Mouse (Mus musculus) limb, embryonic 14.5 days (tissue): Measurements from ENCODE around the gene Ube2ql1. TPM values are rescaled to one million over a fixed set of nuclear protein-coding genes. Genes with fewer than 3 reads are reported as not detected.

Experiments used
- ATAC-seq: fragments of 200-750 bp; cut with Nextera tagmentation; 2 replicates; pipeline ENCODE4 v1.8.0; 2017; ENCODE audit warnings: low read depth, moderate number of reproducible peaks, moderate TSS enrichment; ENCODE audit not compliant: low FRiP score
- DNase-seq: peaks from one replicate; pipeline ENCODE4 v3.0.0-alpha.2; 2015; ENCODE audit warnings: low spot score
- H3K27ac ChIP-seq: fragments of 300-500 bp; sonication (generic); replicated peaks from 2 replicates; pipeline ENCODE4 v1.5.1; 2014; ENCODE audit warnings: low read depth, mild to moderate bottlenecking, low read length, moderate library complexity, mixed read lengths
- H3K27me3 ChIP-seq: fragments of 300-500 bp; sonication (generic); 2 replicates; pipeline ENCODE4 v1.6.1; 2014; ENCODE audit warnings: low read length, mixed read lengths; ENCODE audit not compliant: control insufficient read depth, insufficient read depth
- H3K36me3 ChIP-seq: fragments of 300-500 bp; sonication (generic); 2 replicates; pipeline ENCODE4 v1.6.1; 2014; ENCODE audit warnings: mild to moderate bottlenecking, low read length, moderate library complexity, mixed read lengths; ENCODE audit not compliant: control insufficient read depth, insufficient read depth
- H3K4me1 ChIP-seq: fragments of 300-500 bp; sonication (generic); 2 replicates; pipeline ENCODE4 v1.6.1; 2014; ENCODE audit warnings: antibody characterized with exemption, low read length, mixed read lengths; ENCODE audit not compliant: control insufficient read depth, insufficient read depth
- H3K4me2 ChIP-seq: fragments of 300-500 bp; sonication (generic); replicated peaks from 2 replicates; pipeline ENCODE4 v1.6.1; 2014; ENCODE audit warnings: low read depth, mild to moderate bottlenecking, low read length, moderate library complexity; ENCODE audit not compliant: severe bottlenecking
- H3K4me3 ChIP-seq: fragments of 300-500 bp; sonication (generic); replicated peaks from 2 replicates; pipeline ENCODE4 v1.5.1; 2014; ENCODE audit warnings: low read length
- H3K9ac ChIP-seq: fragments of 300-500 bp; sonication (generic); 2 replicates; pipeline ENCODE4 v1.6.1; 2014; ENCODE audit warnings: mild to moderate bottlenecking, low read depth, low read length, moderate library complexity; ENCODE audit not compliant: severe bottlenecking
- H3K9me3 ChIP-seq: fragments of 300-500 bp; sonication (generic); 2 replicates; pipeline ENCODE4 v1.6.1; 2016; ENCODE audit warnings: low read length; ENCODE audit not compliant: control insufficient read depth
- POLR2A ChIP-seq: fragments of 200-500 bp; IDR thresholded peaks from 2 replicates; pipeline ENCODE4 v1.8.0; 2012; ENCODE audit warnings: inconsistent platforms, mild to moderate bottlenecking, moderate library complexity, borderline replicate concordance; ENCODE audit not compliant: insufficient read depth, insufficient read length; ENCODE audit errors: extremely low read depth
- WGBS: fragments of 180-500 bp; shearing (Covaris S2); extraction: QIAGEN DNeasy Blood & Tissue Kit; methylation state at CpG from one replicate; pipeline ENCODE4 v1.1.7; 2014; 5-methylcytosine and 5-hydroxymethylcytosine counted together
- polyA plus RNA-seq, 2 experiments: library from polyadenylated mRNA; depleted of rRNA in 1 of 2; stranded (reverse) in 1 of 2; unstranded in 1 of 2; fragments of >200 nt; fragmentation: Nextera tagmentation in 1 of 2; extraction: Ambion mirVana in 1 of 2; gene quantifications; 2 replicates each; pipeline versions ENCODE4 v1.2.1 to v1.2.3; 2012 to 2014

The Ube2ql1 gene
- polyA plus RNA-seq, 2 experiments = 4.0 to 13.9 TPM

DNA sequence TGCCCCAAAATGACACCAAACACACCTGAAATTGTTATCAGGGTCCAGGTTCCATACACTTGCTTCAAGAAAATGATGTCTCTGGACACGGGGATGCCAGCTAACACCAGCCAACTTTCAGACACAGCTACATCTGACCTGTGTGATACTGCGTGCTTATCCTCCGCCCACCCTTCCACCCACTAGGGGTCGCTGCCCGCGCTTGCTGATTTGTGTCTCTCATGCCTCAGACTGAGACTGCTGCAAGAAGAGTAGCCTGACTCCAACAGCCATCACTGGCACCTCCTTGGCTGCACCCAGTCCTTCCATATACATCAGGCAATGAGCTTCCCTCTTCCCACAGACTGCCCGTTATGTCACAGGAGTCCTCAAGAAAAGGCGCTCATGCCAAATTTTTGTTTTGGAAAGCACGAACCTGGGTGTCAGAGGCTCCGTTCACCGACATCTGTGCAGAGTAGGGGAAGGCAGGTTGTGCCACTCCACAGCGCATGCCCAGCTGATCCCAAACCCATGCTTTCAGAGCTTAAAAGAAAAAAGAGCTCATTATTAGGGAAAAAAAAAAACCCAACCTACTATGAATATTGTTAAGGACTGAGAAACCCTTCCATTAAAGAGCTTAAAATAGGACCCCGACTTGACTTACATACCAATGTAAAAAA, 43.2 kb downstream of the Ube2ql1 start:
- H3K27ac ChIP-seq = no peak overlapping the region
- no peak for TF ChIP-seq POLR2A
- ATAC-seq (no peak), DNase-seq (peak; percentile 20)
- 36% methylated on average over 13 of the region's 13 CpGs for WGBS
- H3K4me2 ChIP-seq = no peak overlapping the region
- no peaks in the 10 kb centered on the region for H3K36me3 ChIP-seq
- no peaks in the 10 kb centered on the region for H3K9me3 ChIP-seq
- H3K4me1 ChIP-seq = no peaks in the 10 kb centered on the region
- H3K9ac ChIP-seq = no peak overlapping the region
- H3K27me3 ChIP-seq = no peaks in the 10 kb centered on the region
- H3K4me3 ChIP-seq = no peak overlapping the region

DNA sequence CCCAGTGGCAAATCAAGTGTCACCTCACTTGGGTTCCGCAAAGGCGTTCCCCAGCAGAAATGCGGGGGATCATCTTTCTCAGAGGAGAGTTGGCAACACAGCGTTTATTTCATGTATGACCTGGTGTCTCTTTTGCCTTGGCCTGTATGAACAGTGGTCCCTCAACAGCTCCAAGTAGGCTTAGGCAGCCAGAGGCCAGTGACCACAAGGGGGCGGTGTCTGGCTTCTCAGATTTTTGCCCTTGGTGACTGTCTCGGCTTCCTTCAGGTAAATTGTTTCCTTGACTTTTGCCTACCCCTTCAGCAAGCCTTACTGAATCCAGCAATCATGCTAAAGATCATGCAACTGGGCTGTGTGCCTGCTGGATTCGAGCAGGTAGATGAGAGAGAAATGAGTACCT, 48.6 kb downstream of the Ube2ql1 start:
- Histone ChIP-seq H3K36me3 (no peaks in the 10 kb centered on the region), H3K27ac (no peak overlapping the region), H3K4me2 (no peak overlapping the region), H3K9ac (no peak overlapping the region), H3K4me3 (no peak overlapping the region), H3K27me3 (no peaks in the 10 kb centered on the region), H3K4me1 (no peaks in the 10 kb centered on the region), H3K9me3 (no peaks in the 10 kb centered on the region)
- ATAC-seq (no peak), DNase-seq (no peak)
- 32% methylated on average over 7 of the region's 7 CpGs for WGBS
- no peak for TF ChIP-seq POLR2A

DNA sequence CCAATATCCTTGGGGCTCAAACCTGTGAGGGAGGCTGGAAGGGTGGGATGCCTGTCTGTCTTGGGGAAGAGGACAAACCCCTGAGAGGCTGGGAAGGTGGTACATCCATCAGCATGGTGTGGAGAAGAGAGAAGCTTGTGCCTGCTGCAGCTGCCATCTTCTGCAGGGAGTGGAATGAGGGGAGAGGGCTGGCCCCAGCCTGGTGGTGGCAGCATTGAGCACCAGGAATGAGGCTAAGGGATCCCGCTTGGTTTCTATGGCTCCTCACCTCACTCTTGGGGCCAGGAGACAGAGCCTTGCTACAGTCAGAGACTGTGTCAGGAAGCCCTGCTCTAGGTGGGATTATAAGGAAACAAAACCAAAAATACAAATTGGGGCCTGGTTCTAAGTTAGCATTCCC, 52.7 kb downstream of the Ube2ql1 start:
- DNase-seq = no peak
- 56% methylated on average over 1 of the region's 1 CpGs for WGBS

DNA sequence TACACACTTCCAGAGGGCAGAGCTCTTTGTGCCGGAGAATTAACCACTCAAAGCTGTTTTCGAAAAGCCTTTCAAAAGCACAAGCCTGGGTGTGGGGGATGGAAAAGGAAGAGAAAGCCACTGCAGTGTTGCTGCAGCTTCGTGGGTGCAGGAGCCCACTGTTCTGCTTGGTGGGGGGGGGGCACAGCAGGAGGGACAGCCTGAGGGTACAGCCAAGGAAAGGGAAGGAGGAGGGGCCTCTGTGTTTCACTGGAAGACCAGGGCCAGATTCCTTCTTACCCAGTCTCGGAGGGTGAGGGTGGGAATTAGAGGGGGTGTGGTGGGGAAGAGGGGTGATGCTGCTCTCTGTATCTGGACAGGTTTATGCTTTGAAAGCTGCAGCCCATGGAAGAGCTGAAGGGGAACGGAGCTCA, 54.3 kb downstream of the Ube2ql1 start:
- no peak for TF ChIP-seq POLR2A
- 41% methylated on average over 5 of the region's 5 CpGs for WGBS
- ATAC-seq (no peak), DNase-seq (no peak)
- H3K4me2 ChIP-seq = no peak overlapping the region
- H3K4me3 ChIP-seq = no peak overlapping the region
- H3K9me3 ChIP-seq = no peaks in the 10 kb centered on the region
- no peak overlapping the region for H3K9ac ChIP-seq
- no peaks in the 10 kb centered on the region for H3K4me1 ChIP-seq
- no peak overlapping the region for H3K27ac ChIP-seq
- no peaks in the 10 kb centered on the region for H3K27me3 ChIP-seq
- H3K36me3 ChIP-seq = no peaks in the 10 kb centered on the region

More for the DNA sequence above, 52.7 kb downstream of the Ube2ql1 start:
- no peak for ATAC-seq
- Histone ChIP-seq H3K4me3 (no peak overlapping the region), H3K27me3 (no peaks in the 10 kb centered on the region), H3K4me1 (no peaks in the 10 kb centered on the region), H3K27ac (no peak overlapping the region), H3K4me2 (no peak overlapping the region), H3K9me3 (no peaks in the 10 kb centered on the region), H3K9ac (no peak overlapping the region), H3K36me3 (no peaks in the 10 kb centered on the region)
- TF ChIP-seq POLR2A = no peak

DNA sequence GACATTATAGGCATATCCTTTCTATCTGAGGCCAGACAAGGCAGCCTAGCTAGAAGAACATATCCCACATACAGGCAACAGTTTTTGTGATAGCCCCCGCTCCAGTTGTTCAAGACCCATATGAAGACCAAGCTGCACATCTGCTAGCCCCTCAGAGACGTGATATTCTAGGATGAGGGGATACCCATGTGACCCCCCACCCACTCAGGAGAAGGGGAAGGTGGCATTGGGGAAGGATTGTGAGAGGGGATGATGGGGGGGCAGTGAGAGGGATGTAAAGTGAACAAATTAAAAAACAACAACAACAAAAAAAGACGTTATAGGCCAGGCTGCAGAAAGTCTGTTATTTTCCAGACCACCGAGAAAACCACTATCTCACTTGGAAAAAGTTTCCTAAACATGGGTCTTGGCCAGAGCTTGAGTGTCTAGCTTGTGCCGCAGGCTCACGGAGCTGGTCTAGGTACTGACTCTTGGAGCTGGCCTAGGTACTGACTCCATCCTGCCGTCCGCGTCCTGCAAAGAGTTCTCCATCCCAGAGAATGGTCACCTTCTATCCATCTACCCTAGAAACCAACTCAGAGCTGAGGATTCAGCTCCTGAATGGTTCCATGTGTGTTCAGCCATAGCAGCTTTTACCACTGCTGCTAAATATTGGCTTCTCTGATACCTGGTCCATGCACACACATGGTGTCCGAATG, 65.6 kb downstream of the Ube2ql1 start:
- Histone ChIP-seq H3K4me2 (no peak overlapping the region), H3K9me3 (no peaks in the 10 kb centered on the region), H3K4me3 (no peak overlapping the region), H3K9ac (no peak overlapping the region), H3K27me3 (no peaks in the 10 kb centered on the region), H3K36me3 (no peaks in the 10 kb centered on the region), H3K27ac (no peak overlapping the region), H3K4me1 (no peaks in the 10 kb centered on the region)
- ATAC-seq (no peak), DNase-seq (no peak)
- 53% methylated on average over 10 of the region's 10 CpGs for WGBS
- TF ChIP-seq POLR2A = no peak
